ENCODE assay signal across 17 mouse cellular contexts in genomic region chr6:95446151-95446550, GRCm38 (mm10).
"Had no signal": no experiment of that assay in that cellular context is flagged by ENCODE, and none has a peak within 500 bp of the region (broad histone marks: within the 10 kb centered on the region; RNA-seq: fewer than 3 reads in every experiment).

No protein-coding gene starts in this region.

- H3K36me3 ChIP-seq: lung, embryonic 15.5 days; midbrain, embryonic 13.5 days; midbrain, embryonic 15.5 days; neural tube, embryonic 12.5 days; stomach, embryonic 15.5 days had no signal

- H3K9ac ChIP-seq: lung, embryonic 15.5 days; midbrain, embryonic 13.5 days; midbrain, embryonic 15.5 days; neural tube, embryonic 12.5 days; stomach, embryonic 15.5 days had no signal

- H3K9me3 ChIP-seq: lung, embryonic 15.5 days; midbrain, embryonic 13.5 days; midbrain, embryonic 15.5 days; neural tube, embryonic 12.5 days; stomach, embryonic 15.5 days had no signal

- H3K4me1 ChIP-seq: lung, embryonic 15.5 days; megakaryocyte, embryonic 14.5 days; midbrain, embryonic 13.5 days; midbrain, embryonic 15.5 days; neural tube, embryonic 12.5 days; stomach, embryonic 15.5 days had no signal

- H3K27me3 ChIP-seq: lung, embryonic 15.5 days; megakaryocyte, embryonic 14.5 days; midbrain, embryonic 13.5 days; midbrain, embryonic 15.5 days; neural tube, embryonic 12.5 days; stomach, embryonic 15.5 days had no signal

- DNase-seq: lung, adult 2 months; lung, postnatal 14 days; lung, postnatal 36 days; right cerebral cortex, postnatal 14 days; thymus, adult 2 months; thymus, postnatal 25 days; thymus, postnatal 4 days had no signal

- H3K4me2 ChIP-seq: lung, embryonic 15.5 days; midbrain, embryonic 11.5 days; midbrain, embryonic 13.5 days; midbrain, embryonic 15.5 days; neural tube, embryonic 12.5 days; stomach, embryonic 15.5 days had no signal

- H3K27ac ChIP-seq: lung, embryonic 15.5 days; macrophage; midbrain, embryonic 13.5 days; midbrain, embryonic 15.5 days; neural tube, embryonic 12.5 days; stomach, embryonic 15.5 days; stomach, postnatal 0 days had no signal

- ATAC-seq: lung, postnatal 0 days; midbrain, embryonic 13.5 days; midbrain, embryonic 15.5 days had no signal

- H3K4me3 ChIP-seq: lung, embryonic 15.5 days; megakaryocyte, embryonic 14.5 days; midbrain, embryonic 13.5 days; midbrain, embryonic 15.5 days; neural tube, embryonic 12.5 days; stomach, embryonic 15.5 days had no signal
